Comparison of ENCODE assay signal across 18 mouse cellular contexts in the genomic region with DNA sequence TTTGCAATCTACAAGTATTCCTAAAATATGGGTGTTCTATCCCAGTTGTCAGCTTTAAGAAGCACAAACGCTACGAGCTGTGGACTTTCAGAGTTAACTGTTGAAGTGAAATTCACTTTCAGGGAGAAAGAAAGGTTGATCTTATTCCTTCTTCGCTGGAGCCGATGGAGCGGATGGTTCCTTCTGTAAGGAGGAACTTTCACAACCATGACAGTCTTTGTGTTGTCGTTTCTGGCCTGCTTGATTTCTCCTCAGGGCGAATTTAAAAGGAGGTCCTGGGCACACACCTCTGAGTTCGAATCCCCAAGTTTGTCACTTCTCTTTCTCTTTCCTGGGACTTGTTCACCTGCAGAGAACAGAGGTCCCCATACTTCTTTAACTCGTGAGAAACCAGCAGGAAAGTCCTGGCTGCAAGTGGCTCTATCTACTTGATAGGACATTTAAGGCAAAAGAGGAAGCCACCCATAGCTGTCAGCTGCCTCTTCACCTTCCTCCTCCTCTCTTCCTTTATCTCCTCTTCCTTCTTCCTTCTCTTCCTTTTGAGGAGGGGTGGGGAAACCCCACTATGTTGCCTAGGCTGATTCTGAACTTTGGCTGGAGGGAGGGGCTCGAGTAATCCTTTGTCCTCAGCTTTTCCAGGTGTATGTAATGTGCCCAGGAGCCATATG.
A peak's percentile ranks its signal among the peaks of the same experiment; 100 is the strongest.
DNase-seq lines count a peak whose midpoint lies in the region; ATAC-seq lines count a peak whose summit lies in the region.
"Had no signal": no experiment of that assay in that cellular context is flagged by ENCODE, and none has a peak within 500 bp of the region (broad histone marks: within the 10 kb centered on the region; RNA-seq: fewer than 3 reads in every experiment).

No protein-coding gene starts in this region.

- no peaks in the 10 kb centered on the region for H3K36me3 ChIP-seq in heart, embryonic 15.5 days
- H3K36me3 ChIP-seq in liver, embryonic 15.5 days (replicated peaks) = no peaks in the 10 kb centered on the region
- H3K36me3 ChIP-seq in liver, embryonic 11.5 days (ENCODE audit: control insufficient read depth, insufficient read depth, low read length) = no peaks in the 10 kb centered on the region
- H3K36me3 ChIP-seq in limb, embryonic 10.5 days = no peaks in the 10 kb centered on the region
- H3K36me3 ChIP-seq in stomach, embryonic 16.5 days (ENCODE audit: control insufficient read depth, insufficient read depth, low read length) = no peaks in the 10 kb centered on the region
- H3K36me3 ChIP-seq: embryonic facial prominence, embryonic 13.5 days; limb, embryonic 12.5 days had no signal

- peaks cover 15% of the 10 kb centered on the region for H3K4me1 ChIP-seq in heart, embryonic 15.5 days (replicated peaks)
- no peaks in the 10 kb centered on the region for H3K4me1 ChIP-seq in liver, embryonic 15.5 days (replicated peaks)
- 0 out of 2 replicates have a peak, but pooled peaks cover 2% of the 10 kb centered on the region for H3K4me1 ChIP-seq in liver, embryonic 11.5 days (replicated peaks; ENCODE audit: control insufficient read depth, insufficient read depth, low read length)
- H3K4me1 ChIP-seq in limb, embryonic 10.5 days = peaks cover 13% of the 10 kb centered on the region
- peaks cover 17% of the 10 kb centered on the region for H3K4me1 ChIP-seq in stomach, embryonic 16.5 days (ENCODE audit: control insufficient read depth, insufficient read depth, low read length)
- H3K4me1 ChIP-seq: limb, embryonic 12.5 days had no signal

- H3K27me3 ChIP-seq in heart, embryonic 15.5 days = no peaks in the 10 kb centered on the region
- no peaks in the 10 kb centered on the region for H3K27me3 ChIP-seq in liver, embryonic 15.5 days
- H3K27me3 ChIP-seq in liver, embryonic 11.5 days (replicated peaks; ENCODE audit: control insufficient read depth, insufficient read depth, low read length) = no peaks in the 10 kb centered on the region
- no peaks in the 10 kb centered on the region for H3K27me3 ChIP-seq in limb, embryonic 10.5 days (ENCODE audit: low read depth, poor library complexity, severe bottlenecking)
- no peaks in the 10 kb centered on the region for H3K27me3 ChIP-seq in stomach, embryonic 16.5 days (ENCODE audit: control insufficient read depth, insufficient read depth, low read length)
- H3K27me3 ChIP-seq: CH12.LX; embryonic facial prominence, embryonic 13.5 days; limb, embryonic 12.5 days had no signal

- H3K27ac ChIP-seq in heart, embryonic 15.5 days = 0 out of 2 replicates have a peak overlapping the region, but pooled peaks have one; percentile 10
- no peak overlapping the region for H3K27ac ChIP-seq in liver, embryonic 15.5 days (replicated peaks)
- no peak overlapping the region for H3K27ac ChIP-seq in liver, embryonic 11.5 days (ENCODE audit: low read depth, low read length)
- no peak overlapping the region for H3K27ac ChIP-seq in limb, embryonic 10.5 days
- peak overlapping the region; percentile 36 for H3K27ac ChIP-seq in stomach, embryonic 16.5 days (ENCODE audit: low read length)
- H3K27ac ChIP-seq: embryonic facial prominence, embryonic 13.5 days; gastrocnemius, adult 2 months; limb, embryonic 12.5 days had no signal

- H3K4me2 ChIP-seq in heart, embryonic 15.5 days = peak overlapping the region; percentile 18; the same call in 1 of the 2 replicates
- H3K4me2 ChIP-seq in liver, embryonic 15.5 days = peak overlapping the region; percentile 12; the same call in 1 of the 2 replicates
- H3K4me2 ChIP-seq in liver, embryonic 11.5 days = no peak overlapping the region
- H3K4me2 ChIP-seq in stomach, embryonic 16.5 days (ENCODE audit: low read depth, low read length) = peak overlapping the region; percentile 31
- H3K4me2 ChIP-seq: embryonic facial prominence, embryonic 13.5 days; limb, embryonic 12.5 days had no signal

- no peak for DNase-seq in heart, adult 8-10 months (ENCODE audit: low spot score)
- no peak for DNase-seq in liver, embryonic 11.5 days (ENCODE audit: low spot score)
- peak; percentile 23 for DNase-seq in limb, embryonic 10.5 days (ENCODE audit: low spot score)
- DNase-seq in adrenal gland, adult 18-20 months (ENCODE audit: low spot score in 2 of 2) = no peak
- DNase-seq: cerebellum, adult 2 months; forebrain, postnatal 0 days; gastrocnemius, adult 2 months; lung, adult 2 months; right cerebral cortex, postnatal 14 days; thymus, postnatal 4 days had no signal

- H3K9ac ChIP-seq in heart, embryonic 15.5 days = no peak overlapping the region
- H3K9ac ChIP-seq in liver, embryonic 15.5 days = no peak overlapping the region
- no peak overlapping the region for H3K9ac ChIP-seq in liver, embryonic 11.5 days (ENCODE audit: low read depth, low read length)
- no peak overlapping the region for H3K9ac ChIP-seq in stomach, embryonic 16.5 days (ENCODE audit: low read length)
- H3K9ac ChIP-seq: embryonic facial prominence, embryonic 13.5 days; forebrain, postnatal 0 days; limb, embryonic 12.5 days had no signal

- no peak overlapping the region for H3K4me3 ChIP-seq in heart, embryonic 15.5 days
- no peak overlapping the region for H3K4me3 ChIP-seq in liver, embryonic 15.5 days (replicated peaks)
- H3K4me3 ChIP-seq in liver, embryonic 11.5 days (ENCODE audit: low read depth, low read length) = no peak overlapping the region
- H3K4me3 ChIP-seq in limb, embryonic 10.5 days = no peak overlapping the region
- no peak overlapping the region for H3K4me3 ChIP-seq in stomach, embryonic 16.5 days (replicated peaks; ENCODE audit: low read length)
- H3K4me3 ChIP-seq: embryonic facial prominence, embryonic 13.5 days; gastrocnemius, adult 2 months; limb, embryonic 12.5 days had no signal

- no peaks in the 10 kb centered on the region for H3K9me3 ChIP-seq in heart, embryonic 15.5 days (replicated peaks)
- no peaks in the 10 kb centered on the region for H3K9me3 ChIP-seq in liver, embryonic 15.5 days (replicated peaks)
- H3K9me3 ChIP-seq in liver, embryonic 11.5 days (ENCODE audit: control insufficient read depth, low read length) = no peaks in the 10 kb centered on the region
- H3K9me3 ChIP-seq in limb, embryonic 10.5 days (replicated peaks) = no peaks in the 10 kb centered on the region
- H3K9me3 ChIP-seq in stomach, embryonic 16.5 days (replicated peaks; ENCODE audit: control insufficient read depth, low read length) = no peaks in the 10 kb centered on the region
- H3K9me3 ChIP-seq: embryonic facial prominence, embryonic 13.5 days; limb, embryonic 12.5 days had no signal

- no peak for ATAC-seq in heart, embryonic 15.5 days (replicated peaks; ENCODE audit: insufficient number of reproducible peaks, insufficient read depth, low FRiP score, low read depth)
- no peak for ATAC-seq in liver, embryonic 15.5 days (ENCODE audit: insufficient read depth)
- no peak for ATAC-seq in liver, embryonic 11.5 days (replicated peaks; ENCODE audit: low FRiP score)
- no peak for ATAC-seq in stomach, embryonic 16.5 days (ENCODE audit: insufficient read depth, low FRiP score)
- ATAC-seq in activated CD4-positive, CD25-positive, alpha-beta regulatory T cell, adult 4 months = no peak
- ATAC-seq: forebrain, postnatal 0 days; hindbrain, embryonic 16.5 days had no signal

- WGBS in heart, embryonic 15.5 days = 61% methylated on average over 10 of the region's 10 CpGs
- WGBS in liver, embryonic 15.5 days (ENCODE audit: insufficient replicate concordance) = 49% methylated on average over 10 of the region's 10 CpGs
- WGBS in liver, embryonic 11.5 days = 56% methylated on average over 10 of the region's 10 CpGs
- WGBS in limb, embryonic 10.5 days = 77% methylated on average over 10 of the region's 10 CpGs
- WGBS in stomach, embryonic 16.5 days = 52% methylated on average over 10 of the region's 10 CpGs

Comparison
In these comparisons a context has a peak if more than half of its experiments do, and no peak if none do; other contexts are left out.
1. H3K27ac ChIP-seq: peak in heart, embryonic 15.5 days (single experiment) and stomach, embryonic 16.5 days (single experiment); none in liver, embryonic 15.5 days (single experiment), liver, embryonic 11.5 days (single experiment) and limb, embryonic 10.5 days (single experiment).